Mouse (Mus musculus): Measurements from ENCODE around the gene Galnt7.

Gene Galnt7

DNA sequence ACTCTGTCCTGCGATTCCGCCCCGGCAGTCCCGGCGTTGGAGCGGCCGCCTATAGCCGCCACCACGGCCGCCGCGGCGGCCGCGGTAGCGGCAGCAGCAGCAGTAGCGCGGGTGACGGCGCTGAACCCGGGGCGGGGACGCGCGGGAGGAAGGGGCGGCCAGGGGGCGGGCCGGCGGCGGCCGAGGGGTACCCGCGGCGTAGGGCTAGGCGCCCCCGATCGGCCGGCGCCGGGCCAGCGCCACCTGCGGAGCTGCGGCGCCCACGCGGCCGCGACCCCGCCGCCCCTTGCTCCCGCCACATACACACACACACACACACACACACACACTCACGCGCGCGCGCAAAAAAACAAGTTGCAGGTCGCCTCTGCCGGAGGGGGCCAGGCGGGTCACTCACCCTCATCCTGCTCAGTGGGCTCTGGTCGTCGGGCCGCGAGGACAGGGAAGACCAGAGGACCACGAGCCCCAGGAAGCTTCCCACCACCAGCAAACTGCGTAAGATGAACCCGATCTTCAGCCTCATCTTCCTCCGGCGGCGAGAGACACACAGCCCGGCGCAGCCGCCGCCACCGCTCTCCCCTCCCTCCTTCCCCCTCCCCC is at the start of gene Galnt7:
TSS of gene Galnt7 (minus strand) at position 577 of the 600 bp plus-strand sequence.
- DNase-seq = peak; percentile 62

DNA sequence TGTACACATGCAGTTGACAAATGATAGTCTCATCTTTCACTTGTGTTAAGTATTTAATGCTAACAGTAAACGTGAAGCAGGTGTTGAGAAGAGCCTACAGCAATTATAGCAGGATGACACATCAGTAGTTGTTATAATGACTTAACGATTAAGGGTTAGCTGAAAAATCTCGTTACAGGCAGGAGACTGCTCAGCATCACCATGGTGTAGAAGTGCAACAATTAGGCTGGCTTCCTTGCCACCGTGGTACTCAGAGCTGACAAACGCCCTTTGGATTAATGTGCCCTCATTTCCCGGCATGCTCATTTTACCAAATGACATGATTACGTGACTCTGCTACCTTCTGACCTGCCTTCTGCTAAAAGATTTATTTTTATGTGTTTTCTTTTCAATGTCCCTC is 35.8 kb upstream of the Galnt7 start:
- DNase-seq = no peak

DNA sequence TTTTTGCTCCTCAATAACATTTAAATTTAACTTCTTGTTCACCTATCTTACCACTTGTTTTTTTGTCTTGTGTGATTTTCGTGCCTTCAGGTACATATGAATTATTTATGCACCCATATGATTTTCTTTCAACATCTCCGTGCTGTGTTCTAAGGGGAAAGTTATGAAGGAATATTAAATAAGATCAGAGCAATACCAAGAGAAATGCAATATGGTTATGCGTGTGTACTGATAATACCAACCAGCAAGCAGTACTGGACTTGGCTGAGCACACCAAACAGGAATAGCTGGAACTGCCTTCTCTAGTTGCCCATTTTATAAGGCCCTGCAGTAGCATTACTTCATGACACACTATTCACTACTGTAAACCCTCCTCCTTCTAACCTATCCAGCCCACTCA is 33.0 kb upstream of the Galnt7 start:
- no peak for DNase-seq

DNA sequence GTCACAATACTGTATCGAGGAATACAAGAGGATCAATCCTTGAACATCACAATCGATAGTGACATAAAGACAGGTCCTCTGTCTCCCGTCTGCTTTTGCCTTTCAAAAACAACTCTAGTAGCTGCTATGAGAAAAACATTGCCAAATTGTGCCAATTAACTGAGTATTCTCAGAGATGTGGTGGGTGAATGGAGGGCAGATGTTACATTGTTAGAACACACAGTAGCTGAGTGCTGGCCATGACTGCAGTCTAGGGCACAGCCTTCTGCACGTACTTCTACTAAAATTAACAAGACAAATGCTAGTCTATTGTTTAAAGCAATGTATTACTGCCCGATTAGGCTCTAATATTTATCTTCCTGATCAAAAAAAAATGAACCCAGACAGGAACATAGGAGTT is 27.2 kb upstream of the Galnt7 start:
- no peak for DNase-seq

DNA sequence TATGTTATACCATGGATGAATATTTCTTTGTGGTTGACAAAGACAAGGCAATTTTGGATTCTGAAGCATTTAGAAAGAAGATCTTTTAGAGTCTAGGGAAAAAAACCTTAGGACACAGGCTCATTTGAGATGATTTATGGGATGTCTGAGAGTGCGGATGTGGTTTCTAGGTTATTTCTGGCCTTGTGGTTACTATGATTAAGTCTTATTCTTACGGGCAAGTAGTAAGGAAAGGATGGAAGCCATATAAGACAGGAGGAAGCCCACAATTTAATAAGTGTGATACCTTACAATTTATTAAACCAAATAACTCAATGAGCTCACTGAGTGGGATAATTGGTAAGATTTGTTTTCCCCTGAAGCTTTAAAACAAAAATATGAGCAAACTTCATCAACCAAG is 11.3 kb upstream of the Galnt7 start:
- no peak for DNase-seq

DNA sequence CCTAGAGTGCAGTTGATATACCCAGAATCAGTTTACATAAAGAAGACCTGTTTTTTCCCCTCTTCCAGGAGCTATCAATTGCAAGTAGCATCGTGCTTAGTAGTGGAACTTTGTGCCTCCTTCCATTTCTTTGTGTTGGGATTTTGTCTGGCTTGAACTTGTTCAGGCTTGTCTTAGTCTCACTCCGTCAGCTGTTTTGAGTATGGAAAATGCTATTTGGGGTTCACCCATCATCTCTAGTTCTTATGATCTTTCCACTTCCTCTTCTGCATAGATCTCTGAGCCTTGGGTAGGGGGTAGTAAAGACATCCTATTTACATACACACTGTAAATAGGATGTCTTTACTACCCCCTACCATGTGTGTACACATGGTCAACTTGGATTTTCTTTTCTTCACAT is 7.2 kb upstream of the Galnt7 start:
- DNase-seq = no peak

DNA sequence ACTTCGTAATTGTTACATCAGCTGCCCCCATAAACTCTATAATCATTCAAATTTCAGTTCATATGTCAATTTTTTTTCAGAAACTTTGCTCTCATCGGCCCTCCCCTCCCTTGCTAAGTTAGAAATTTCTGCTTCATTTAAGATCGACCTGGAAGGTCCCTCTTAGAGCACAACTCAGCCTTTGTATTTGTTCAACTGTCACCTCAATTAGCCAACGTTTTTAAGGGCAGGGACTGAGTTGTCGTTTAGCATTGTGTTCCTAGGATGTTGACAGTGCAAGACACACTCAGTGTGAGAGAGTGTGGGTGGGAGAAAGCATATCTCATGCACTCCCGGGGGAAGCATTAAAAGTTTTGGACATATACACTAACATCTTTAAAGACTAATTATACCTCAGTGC is 3.6 kb upstream of the Galnt7 start:
- no peak for DNase-seq

DNA sequence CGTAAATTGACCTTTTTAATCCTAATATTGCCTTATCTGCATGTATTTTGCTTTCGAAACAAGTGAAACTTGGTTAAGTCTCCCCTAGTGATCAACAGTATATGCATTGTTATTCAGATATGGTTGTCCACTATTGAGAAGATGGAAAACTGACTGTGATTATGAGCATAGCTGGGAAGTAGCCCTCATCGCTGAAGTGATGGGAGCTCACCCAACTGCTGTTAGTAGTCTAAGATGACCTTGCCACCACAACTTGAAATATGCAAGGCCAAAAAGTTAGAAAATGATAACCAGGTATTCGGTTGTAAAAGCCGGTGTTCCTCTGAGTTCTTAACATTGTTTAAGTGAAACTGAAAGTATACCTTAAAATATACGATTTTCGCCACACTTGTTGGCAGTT is 1.3 kb upstream of the Galnt7 start:
- DNase-seq = no peak

DNA sequence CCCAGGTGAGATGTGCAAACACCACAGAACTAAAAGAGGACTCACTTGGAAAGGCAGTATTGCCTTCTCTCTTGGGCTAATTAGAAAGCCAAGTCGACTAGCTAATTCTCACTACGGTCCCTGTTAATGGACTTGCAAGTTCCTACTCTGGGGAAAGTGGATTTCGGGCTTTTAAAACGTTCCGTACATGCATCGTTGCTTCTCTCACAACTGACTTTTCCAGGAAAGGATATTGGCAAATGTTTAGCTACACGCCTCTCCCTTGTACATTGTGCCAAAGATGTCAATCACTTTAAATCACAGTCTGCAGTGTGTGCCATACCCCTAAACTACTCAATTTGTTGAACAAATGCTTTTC is 915 bp upstream of the Galnt7 start:
- no peak for DNase-seq

DNA sequence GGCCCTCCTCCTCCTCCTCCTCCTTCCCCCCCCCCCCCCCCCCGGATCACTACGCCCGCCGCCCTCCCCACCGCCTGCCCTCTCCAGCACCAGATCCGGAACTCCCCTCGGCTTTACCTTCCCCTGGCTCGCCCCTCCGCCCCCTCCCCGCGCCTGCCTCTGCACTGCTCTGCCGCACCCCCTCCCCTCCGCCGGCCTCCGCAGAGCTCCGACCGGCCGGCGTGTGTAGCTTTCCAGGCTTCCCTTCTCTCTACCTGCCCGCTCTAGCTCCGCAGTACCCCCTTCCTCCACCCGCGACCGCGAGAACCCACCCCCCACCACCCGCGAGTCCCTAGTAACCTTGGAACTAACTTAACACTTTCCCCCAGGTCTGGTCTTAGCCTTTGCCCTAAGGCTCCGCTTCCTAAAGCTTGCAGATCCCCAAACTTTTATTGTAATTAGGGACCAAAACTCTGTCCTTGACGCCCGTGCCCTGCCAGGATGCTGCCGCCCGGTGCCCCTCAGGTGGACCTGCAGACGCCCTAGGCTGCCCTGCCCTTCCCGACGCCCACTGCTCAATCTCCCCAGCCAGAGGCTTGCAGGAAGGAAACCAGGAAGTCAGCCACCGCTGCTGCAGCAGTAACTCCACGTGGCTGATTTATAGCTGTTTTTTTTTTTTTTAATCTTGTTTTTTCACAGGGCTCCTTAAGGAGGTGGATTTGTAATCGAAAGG is 380 bp upstream of the Galnt7 start:
- DNase-seq = peak; percentile 58

DNA sequence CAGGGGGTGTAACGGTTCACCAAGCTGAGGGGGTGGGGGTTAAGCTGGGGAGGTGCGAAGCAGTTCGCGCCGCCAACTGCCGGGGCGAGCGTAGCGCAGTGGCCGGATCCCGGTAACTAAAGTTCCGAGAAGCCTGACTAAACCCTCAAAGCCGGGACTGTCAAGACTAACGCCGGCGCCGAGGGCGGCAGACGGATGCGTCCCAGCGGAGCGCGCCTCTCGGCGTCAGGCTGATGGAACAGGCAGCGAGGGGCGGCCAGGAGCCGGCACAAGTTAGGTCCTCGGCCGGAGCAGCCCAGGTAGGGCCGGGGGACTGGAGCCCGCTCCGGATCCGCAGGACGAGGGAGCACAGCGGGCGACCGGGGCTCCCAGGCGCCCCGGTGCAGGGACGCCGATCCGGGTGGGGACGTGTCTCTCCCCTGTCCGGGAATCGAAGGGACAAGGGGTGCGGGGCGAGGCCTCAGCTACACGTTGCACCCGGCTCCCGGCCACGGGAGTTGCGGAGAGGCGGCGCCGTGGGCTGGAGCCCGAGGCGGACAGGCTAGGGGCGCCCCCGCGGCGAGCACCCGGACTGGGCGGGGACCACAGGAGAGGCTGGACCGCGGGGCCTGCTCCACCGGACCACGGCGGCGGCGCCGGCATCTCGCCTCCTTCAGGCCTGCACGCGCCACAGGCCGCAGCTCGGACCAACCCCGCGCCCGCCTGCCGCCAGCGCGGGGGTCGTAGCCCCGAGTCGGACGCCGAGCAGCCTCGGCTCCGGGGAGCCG is 960 bp downstream of the Galnt7 start:
- peak; percentile 60 for DNase-seq

DNA sequence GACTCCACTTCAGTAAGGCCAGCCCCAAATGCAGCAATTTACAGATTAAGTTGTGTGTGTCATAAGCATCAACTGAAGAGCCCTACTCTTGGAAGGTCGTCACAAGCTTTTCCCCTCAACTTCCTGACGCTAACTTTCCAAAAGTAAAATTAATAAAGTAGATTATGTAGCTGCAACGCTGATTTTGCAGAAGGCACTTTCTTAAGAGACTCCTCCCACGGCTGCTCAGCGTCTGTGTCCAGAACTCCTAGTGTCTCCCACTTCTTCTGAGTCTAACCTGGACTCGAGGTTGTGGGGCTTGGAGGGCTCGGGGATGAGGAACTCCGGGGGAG is 1.5 kb downstream of the Galnt7 start:
- DNase-seq = no peak

DNA sequence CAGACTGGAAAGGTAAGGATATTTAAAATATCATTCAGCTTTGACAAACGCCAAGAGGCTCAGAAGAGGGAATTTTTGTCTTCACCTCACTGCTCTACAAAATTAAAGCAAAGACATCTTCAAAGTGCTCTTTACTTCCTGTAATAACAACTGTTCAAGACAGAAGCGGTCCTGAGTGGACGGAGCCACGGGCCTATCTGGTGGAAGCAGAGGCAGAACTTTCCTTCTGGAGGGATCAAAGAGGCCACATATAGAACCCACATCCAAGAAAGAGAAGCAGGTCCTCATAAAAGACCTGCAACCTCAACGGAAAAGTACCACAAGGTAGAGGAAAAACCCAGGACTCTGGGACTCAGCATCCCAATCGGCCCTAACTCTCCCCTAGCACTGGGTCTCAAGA is 2.6 kb downstream of the Galnt7 start:
- no peak for DNase-seq

DNA sequence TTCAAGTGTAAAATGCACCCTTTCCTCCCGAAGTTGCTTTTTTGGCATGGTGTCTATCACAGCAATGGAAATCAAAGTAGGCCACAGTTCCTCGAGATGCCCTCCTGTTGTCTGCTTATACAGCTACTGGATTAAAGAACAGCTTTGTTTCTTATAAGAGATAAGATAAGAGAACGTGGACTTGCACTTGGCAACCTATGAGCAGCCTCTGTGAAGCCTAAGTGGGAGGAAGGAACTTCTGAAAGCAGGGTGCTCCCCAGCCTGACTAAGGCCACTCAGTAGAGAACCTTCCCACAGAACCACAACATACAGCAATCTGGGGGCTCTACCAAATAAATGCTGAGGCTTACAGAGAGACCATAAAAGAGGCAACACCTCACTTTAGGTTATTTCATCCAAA is 5.3 kb downstream of the Galnt7 start:
- DNase-seq = no peak

DNA sequence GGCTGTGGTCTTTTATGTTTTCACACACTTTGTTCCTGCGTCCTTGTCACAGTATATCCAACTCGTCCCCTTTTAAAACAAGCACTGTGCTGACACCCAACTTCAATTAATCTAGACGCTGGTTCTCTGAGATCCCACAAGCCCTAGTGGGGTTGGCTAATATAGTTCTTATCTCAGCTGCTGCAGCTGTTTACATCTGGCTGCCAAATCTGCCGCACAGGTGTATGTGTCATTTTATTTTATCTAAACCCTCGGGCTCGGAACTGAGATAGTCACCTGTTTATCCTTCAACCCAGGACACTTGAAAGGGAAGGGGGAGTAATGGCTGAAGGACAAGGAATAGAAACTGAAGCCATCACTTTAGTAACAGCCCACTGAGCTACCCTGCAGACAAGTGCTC is 8.6 kb downstream of the Galnt7 start:
- no peak for DNase-seq

DNA sequence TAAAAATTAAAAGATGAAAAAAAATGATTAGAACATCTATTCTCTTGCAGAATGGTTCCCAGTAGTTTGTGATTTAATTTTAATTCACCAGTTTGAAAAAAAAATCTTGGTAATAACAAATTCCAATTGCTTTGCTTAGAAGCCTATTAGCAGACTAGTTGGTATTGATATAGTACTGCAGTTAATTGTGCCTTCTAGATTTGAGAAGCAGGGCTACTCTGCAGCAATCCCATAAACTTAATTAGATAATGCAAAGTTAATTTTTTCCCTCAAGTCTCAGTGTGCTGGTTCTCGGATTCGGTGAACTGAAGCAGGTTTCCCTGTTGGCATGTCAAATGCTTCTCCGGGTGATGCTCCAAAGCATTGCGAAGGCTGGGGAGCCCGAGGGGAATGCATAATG is 10.1 kb downstream of the Galnt7 start:
- DNase-seq = no peak

DNA sequence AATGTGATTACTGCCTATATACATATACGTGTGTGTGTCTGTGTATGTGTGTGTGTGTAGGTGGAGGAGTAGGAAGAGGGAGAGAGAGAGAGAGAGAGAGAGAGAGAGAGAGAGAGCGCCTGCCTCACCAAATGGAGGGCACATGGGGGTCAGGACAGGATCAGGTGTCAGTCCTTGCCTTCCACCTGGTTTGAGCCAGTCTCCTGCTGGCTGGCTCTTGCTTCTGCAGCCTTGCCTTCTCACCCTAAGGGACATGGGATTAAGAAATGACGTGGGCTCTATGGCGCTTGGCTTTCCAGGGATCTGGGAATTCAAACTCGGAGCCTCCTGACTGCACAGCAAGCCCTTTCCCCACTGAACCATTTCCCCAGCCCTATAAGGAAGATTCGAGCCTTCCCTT is 13.9 kb downstream of the Galnt7 start:
- no peak for DNase-seq

DNA sequence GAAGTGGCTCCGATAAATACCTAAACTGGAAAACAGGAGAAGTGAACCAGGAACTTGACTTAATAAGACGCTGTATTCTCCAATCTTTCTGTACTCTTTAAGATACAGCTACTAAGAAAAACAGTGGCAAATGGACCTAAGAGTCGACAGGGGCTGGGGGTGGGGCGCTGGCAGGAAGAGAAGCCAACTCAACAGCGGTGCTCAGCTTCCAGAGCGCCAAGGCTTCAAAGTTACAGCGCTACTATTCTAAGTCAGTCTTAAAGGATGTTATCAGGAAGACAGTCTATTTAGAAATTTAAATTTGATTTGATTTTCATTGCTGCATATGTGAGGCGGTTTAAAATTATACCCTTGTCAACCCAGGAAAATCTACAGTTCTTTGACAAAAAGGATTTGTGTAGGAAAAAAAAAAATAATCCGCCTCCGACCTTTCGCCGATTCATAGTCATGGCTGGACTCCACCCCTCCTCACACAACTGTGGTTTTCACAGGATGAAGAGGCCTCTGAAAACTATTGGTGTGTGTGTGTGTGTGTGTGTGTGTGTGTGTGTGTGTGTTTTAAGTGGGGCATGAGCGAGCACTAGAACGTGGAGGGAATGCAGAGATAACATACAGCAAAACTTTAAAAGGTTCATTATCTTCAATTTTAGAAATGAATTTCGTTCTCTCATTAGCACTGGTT is 15.1 kb downstream of the Galnt7 start:
- DNase-seq = no peak

DNA sequence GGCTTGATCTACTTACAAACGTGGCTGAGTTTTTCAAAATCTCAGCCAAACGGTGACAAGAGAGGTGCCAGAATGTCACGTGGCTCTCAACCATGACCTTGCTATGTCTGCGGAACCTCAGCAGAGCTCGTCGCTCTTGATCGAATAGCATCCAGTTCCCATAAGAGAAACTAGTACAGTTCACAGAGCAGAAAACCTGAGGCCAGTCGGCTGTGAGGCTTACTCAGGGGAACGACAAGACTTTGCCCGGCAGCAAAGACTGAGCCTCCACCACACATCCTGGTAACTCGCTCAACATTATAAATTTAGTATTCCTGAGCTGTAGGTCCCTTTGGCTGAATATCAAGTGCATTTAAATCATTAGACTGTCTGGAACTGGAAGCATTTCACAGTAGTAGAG is 16.1 kb downstream of the Galnt7 start:
- DNase-seq = no peak

DNA sequence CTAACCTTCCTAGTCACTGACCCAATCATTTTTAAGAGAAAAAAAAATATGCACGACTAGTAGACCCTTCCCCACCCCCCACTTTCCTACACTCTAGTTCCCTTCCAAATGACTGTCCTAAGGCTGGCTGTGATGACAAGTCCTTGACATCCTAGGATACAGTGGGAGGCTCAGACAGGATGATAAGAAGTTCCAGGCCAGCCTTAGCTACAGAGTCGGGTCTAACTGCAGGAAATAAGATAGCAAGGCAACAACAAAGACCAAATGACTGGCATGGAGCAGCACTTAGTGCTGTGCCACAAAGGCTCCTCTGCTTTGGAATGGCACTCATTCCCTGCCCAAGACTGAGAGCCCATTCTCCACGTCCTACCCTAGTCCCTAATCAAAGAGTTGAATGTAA is 16.6 kb downstream of the Galnt7 start:
- no peak for DNase-seq

DNA sequence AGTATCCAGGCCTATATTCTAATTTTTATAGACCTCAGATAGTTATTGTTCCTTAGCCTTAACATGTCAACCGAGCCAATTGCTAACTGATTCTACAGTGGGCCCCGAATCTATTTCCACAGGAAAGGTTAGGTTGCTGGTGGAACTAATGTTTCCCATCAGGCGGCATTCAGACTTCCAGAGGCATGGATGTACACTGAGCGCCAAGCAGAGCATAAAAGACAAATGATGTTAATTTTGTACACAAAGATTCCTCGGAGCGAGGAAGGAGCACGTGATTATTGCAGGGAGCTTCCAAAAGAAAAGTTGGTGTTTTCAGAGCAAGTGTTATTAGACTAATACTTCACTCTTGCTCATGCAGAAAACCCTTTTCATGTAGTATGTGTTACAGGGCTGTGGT is 21.1 kb downstream of the Galnt7 start:
- DNase-seq = no peak

DNA sequence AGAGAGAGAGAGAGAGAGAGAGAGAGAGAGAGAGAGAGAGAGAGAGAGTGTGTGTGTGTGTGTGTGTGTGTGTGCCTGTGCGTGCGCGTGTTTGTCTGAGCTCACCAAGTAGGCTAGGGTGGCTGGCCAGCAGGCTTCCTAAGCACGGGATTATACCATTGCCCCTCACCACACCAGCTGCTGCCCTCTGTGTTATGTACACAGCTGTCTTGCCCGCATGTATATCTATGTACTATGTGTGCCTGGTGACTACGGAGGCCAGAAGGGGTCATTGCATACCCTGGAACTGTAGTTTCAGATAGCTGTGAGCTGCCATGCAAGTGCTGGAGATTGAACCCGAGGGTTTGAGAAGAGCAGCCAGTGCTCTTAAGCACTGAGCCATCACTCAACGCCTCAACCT is 22.7 kb downstream of the Galnt7 start:
- DNase-seq = no peak

DNA sequence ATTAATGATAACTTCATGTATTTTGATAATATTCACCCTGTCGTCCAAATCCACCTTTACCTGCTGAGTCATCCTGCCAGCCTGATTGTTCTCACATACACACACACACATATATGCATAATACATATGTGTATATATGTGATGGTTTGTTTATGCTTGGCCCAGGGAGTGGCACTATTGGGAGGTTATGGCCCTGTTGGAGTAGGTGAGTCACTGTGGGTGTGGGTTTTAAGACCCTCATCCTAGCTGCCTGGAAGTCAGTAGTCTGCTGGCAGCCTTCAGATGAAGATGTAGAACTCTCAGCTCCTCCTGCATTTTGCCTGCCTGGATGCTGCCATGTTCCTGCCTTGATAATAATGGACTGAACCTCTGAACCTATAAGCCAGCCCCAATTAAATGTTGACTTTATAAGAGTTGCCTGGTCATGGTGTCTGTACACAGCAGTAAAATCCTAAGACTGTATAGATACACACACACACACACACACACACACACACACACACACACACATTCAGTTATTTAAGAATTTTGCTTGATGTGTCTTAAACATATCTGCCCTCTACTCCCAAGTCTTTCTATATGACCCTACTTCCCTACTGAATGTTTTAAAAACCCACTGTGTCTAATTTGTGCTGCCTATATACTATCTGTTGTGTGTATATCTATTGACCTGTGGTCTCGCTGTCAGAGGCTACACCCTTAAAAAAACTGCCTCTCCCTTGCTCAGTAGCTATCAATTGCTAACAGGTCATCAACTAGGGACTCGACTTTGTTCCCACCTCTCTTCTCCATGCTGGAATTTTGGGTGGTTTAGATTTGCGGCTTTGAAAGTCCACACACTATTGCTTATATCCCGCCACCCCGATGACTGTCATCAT is 23.8 kb downstream of the Galnt7 start:
- no peak for DNase-seq
